Mouse (Mus musculus) embryonic stem cell, embryonic (primary cell): ENCODE data around the gene Nfkbie.

Experiments used
- CTCF ChIA-PET, 4 experiments: fragments of 300-600 bp in 2 of 4; fragments of 350-600 bp in 2 of 4; sonication (Branson Sonifier 250); formaldehyde crosslinking; loops; one replicate each; lab custom pipeline; 2022; ENCODE audit warnings: inconsistent platforms in 2 of 4; lab: Charles Lee
- POLR2A ChIA-PET, 4 experiments: fragments of 300-600 bp in 2 of 4; fragments of 350-600 bp in 2 of 4; sonication (Branson Sonifier 250); formaldehyde crosslinking; loops; one replicate each; lab custom pipeline; 2022; ENCODE audit warnings: antibody characterized with exemption in 4 of 4, inconsistent platforms in 1 of 4; lab: Charles Lee

The Nfkbie gene

DNA sequence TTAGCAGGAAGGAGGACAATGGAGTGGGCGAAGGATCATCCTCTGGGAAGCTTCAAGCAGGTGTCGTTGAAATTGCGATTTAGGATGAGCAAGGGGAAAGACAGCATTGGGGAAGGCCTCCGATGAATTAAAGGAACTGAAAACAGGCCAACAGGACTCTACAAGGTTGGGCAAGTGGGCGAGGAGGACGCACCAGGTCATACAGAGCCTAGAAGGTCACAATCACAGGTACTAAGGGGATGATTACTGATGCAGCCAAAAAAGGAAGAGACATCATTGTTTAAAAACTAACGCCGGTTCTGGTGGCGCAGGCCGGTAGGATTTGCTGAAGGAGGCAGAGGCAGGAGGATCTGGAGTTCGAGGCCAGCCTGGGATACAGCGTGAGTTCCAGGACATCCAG lies 7.7 kb downstream of the Nfkbie start:
- ChIA-PET CTCF (interaction anchor here (0.5 to 3.5 kb wide), 40 partner anchors 8 to 856 kb away, joined by 3 to 21 read pairs (median 5); partner anchors contain the start of genes Nfkbie (in 4 of the 4), Aars2 (in 2 of the 4), Spats1 (in 2 of the 4) and Hsp90ab1 (in 1 of the 4)), POLR2A (interaction anchor here (0.6 to 28.4 kb wide), 41 partner anchors 8 to 990 kb away, joined by 3 to 605 read pairs (median 4); partner anchors contain the start of genes Hsp90ab1 (in 4 of the 4), Aars2 (in 2 of the 4), Nfkbie (in 2 of the 4) and Cdc5l (in 1 of the 4))

DNA sequence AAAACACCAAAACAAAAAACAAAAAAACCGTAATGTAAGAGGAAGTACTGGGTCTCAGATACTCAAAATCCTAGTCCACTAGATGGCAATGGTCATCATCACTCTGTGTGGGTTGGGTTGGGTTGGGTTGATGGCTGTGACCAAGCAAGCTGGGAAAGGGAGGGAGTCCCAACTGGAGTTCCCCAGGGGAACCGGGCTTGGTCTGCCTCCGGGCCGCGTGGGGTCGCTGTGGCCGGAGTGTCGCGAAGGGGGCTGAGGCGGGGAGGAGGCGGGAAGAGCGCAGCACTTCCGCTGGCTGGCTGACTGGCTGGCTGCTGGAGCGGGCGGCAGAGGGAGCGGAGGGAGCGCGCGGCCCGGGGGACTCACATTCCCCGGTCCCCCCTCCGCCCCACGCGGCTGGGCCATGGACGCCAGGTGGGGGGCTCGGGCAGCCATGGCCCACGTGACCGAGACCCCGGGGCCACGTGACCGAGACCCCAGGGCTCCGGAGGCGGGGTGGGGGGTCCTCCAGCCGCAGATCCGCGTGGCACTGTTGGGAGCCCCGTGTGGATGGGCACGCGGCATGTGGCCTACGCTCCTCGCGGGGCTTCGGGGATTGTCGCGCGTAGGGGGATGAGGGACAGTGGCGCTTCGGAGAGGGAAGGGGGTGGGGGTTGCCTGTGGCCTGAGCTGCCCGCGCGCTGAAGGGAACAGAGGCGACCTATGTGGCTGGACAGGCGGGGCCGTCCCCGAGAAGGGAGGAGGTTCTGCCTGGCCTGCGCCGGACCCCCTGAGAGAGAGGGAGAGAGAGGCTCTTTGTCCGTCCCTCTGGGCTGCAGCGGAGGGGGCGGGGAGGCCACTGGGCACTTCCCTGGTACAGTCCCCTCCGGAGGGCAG lies 8.4 kb downstream of the Nfkbie start, which contains the start of gene Slc35b2:
Slc35b2 (plus strand) TSS at position 220 of the 876 bp plus-strand sequence.
- ChIA-PET CTCF (interaction anchor here (0.5 to 3.5 kb wide), 50 partner anchors 8 to 856 kb away, joined by 3 to 21 read pairs (median 5); partner anchors contain the start of genes Nfkbie (in 4 of the 4), Aars2 (in 2 of the 4), Spats1 (in 2 of the 4) and Hsp90ab1 (in 1 of the 4)), POLR2A (interaction anchor here (0.6 to 28.4 kb wide), 55 partner anchors 8 to 989 kb away, joined by 3 to 605 read pairs (median 4); partner anchors contain the start of genes Hsp90ab1 (in 4 of the 4), Aars2 (in 3 of the 4), Mymx (in 2 of the 4) and Nfkbie (in 2 of the 4))

DNA sequence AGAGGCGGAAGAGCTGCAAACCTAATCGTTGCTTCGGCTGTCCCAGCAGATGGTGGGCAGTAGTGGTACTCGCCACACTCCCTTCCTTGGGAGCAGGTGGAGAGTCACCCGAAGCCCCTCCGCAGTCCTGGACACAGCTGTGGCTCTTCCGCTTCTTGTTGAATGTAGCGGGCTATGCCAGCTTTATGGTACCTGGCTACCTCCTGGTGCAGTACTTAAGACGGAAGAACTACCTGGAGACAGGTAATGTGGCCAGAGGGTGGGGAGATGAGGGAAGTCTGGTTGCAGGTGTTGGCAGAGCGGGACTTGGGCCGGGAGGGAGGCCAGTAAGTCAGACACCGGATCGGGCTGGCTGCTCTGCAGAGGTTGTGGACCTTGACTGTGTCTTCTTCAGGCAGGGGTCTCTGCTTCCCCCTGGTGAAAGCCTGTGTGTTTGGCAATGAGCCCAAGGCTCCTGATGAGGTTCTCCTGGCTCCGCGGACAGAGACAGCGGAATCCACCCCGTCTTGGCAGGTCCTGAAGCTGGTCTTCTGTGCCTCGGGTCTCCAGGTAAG lies 9.1 kb downstream of the Nfkbie start:
- ChIA-PET CTCF (interaction anchor here (0.5 to 3.5 kb wide), 21 partner anchors 9 to 158 kb away, joined by 3 to 21 read pairs (median 6); partner anchors contain the start of genes Nfkbie (in 2 of the 4), Spats1 (in 2 of the 4) and Hsp90ab1 (in 1 of the 4)), POLR2A (interaction anchor here (0.6 to 28.4 kb wide), 44 partner anchors 8 to 131 kb away, joined by 3 to 605 read pairs (median 5); partner anchors contain the start of genes Hsp90ab1 (in 4 of the 4), Aars2 (in 3 of the 4), Mymx (in 2 of the 4) and Nfkbie (in 2 of the 4))

DNA sequence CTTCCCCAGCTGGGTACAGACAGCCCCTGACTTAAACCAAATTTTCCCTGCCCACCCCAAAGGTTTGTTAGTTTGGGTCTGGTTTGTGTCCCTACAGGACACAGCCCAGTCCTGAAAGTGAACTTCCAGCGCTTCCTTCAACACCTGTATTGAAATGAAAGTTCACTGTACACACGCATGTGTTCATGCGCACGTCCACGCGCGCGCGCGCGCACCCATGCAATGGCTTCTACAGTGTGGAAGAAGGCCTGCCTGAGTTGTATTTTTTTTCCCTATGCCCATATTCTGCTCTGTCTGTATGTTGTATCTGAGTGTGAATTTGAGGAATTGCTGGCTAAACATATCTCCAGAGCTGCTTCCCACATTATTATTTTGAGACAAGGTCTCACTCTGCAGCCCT lies 9.6 kb downstream of the Nfkbie start:
- ChIA-PET POLR2A (interaction anchor here (0.6 to 28.4 kb wide), 37 partner anchors 8 to 391 kb away, joined by 3 to 605 read pairs (median 9); partner anchors contain the start of genes Hsp90ab1 (in 3 of the 4), Aars2 (in 2 of the 4), Mymx (in 2 of the 4) and Nfkbie (in 2 of the 4)), CTCF (interaction anchor here in 3 of 4 experiments (0.5 to 2.6 kb wide), 8 partner anchors 9 to 158 kb away, joined by 3 to 21 read pairs (median 5); partner anchors contain the start of genes Hsp90ab1 (in 1 of the 3) and Nfkbie (in 1 of the 3))

DNA sequence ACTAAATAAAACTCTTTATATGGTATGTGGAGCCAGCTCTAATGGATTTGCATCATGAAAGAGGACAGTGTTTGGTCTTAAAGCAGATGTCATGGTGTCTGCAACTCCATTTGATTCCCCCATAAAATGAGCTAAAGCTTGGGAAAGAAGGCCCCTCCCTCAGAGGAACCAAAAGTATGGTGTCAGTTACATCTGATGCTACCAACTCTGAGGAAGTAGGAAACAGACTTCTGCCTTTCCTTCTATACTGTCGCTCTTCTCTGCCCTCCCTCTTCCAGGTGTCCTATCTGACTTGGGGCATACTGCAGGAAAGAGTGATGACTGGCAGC lies 10.5 kb downstream of the Nfkbie start:
- CTCF ChIA-PET, result interaction anchor here (0.8 to 2.1 kb wide), 12 partner anchors 13 to 151 kb away, joined by 3 to 8 read pairs (median 3); no protein-coding TSS in a partner anchor
- POLR2A ChIA-PET, result interaction anchor here (0.5 to 28.4 kb wide), 83 partner anchors 7 to 989 kb away, joined by 3 to 605 read pairs (median 4); partner anchors contain the start of genes Nfkbie (in 4 of the 4), Aars2 (in 3 of the 4), Capn11 (in 2 of the 4) and Cdc5l (in 2 of the 4)

DNA sequence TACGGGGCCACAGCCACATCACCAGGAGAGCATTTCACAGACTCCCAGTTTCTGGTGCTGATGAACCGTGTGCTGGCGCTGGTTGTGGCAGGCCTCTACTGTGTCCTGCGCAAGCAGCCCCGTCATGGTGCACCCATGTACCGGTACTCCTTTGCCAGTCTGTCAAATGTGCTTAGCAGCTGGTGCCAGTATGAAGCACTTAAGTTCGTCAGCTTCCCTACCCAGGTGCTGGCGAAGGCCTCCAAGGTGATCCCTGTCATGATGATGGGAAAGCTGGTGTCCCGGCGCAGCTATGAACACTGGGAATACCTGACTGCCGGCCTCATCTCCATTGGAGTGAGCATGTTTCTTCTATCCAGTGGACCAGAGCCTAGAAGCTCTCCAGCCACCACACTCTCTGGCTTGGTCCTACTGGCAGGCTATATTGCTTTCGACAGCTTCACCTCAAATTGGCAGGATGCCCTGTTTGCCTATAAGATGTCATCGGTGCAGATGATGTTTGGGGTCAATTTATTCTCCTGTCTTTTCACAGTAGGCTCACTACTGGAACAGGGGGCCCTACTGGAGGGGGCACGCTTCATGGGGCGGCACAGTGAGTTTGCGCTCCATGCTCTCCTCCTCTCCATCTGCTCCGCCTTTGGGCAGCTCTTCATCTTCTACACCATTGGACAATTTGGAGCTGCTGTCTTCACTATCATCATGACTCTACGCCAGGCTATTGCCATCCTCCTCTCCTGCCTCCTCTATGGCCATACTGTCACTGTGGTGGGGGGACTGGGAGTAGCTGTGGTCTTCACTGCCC lies 11.1 kb downstream of the Nfkbie start:
- CTCF ChIA-PET, result interaction anchor here (0.6 to 2.1 kb wide), 18 partner anchors 8 to 151 kb away, joined by 3 to 8 read pairs (median 3); partner anchors contain the start of gene Nfkbie (in 1 of the 4)

DNA sequence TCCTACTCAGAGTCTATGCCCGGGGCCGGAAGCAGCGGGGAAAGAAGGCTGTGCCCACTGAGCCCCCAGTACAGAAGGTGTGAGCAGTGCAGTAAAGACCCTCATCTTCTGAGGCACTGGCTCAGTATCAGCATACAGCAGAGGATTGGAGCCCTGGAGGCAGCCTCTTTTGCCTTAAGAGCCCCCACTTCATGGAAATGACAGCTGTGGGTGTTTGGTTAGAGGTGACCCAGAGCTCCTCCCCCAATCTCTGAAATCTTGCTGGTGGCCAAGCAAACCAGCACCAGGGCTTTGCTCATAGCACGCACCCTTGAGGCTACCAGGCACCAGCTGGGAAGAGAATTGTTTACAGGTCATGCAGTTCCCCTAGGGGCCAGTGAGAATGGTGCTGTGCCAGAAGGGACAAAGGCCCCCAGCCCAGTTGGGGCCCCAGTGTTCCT lies 11.7 kb downstream of the Nfkbie start:
- ChIA-PET POLR2A (interaction anchor here (0.7 to 28.4 kb wide), 73 partner anchors 9 to 988 kb away, joined by 3 to 605 read pairs (median 5); partner anchors contain the start of genes Aars2 (in 3 of the 4), Cdc5l (in 3 of the 4), Nfkbie (in 3 of the 4) and Mymx (in 2 of the 4)), CTCF (interaction anchor here (0.5 to 2.1 kb wide), 14 partner anchors 9 to 699 kb away, joined by 3 to 8 read pairs (median 4); partner anchors contain the start of gene Nfkbie (in 1 of the 4))

More for the DNA sequence above, 11.1 kb downstream of the Nfkbie start:
- POLR2A ChIA-PET, result interaction anchor here (0.6 to 28.4 kb wide), 96 partner anchors 7 to 989 kb away, joined by 3 to 605 read pairs (median 4); partner anchors contain the start of genes Nfkbie (in 4 of the 4), Aars2 (in 3 of the 4), Cdc5l (in 3 of the 4) and Capn11 (in 2 of the 4)

DNA sequence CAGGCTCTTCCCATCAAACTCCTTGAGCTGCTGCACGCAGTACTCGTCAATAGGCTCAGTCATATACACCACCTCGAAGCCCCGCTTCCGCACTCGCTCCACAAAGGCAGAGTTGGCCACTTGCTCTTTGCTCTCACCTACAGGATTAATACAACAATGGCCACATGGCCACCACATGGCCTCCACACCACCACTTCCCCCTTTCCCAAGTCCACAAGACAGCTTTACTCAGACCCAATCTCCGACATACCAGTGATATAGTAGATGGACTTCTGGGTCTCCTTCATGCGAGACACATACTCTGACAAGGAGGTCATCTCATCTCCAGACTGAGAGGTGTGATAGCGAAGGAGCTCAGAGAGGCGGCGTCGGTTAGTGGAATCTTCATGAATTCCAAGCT lies 13.5 kb downstream of the Nfkbie start:
- ChIA-PET POLR2A (interaction anchor here (0.6 to 28.4 kb wide), 48 partner anchors 8 to 1254 kb away, joined by 3 to 605 read pairs (median 5); partner anchors contain the start of genes Nfkbie (in 3 of the 4), Aars2 (in 2 of the 4), Mymx (in 2 of the 4) and Slc29a1 (in 2 of the 4)), CTCF (interaction anchor here in 3 of 4 experiments (0.7 to 2.0 kb wide), 5 partner anchors 10 to 87 kb away, joined by 3 to 6 read pairs (median 3); no protein-coding TSS in a partner anchor)

DNA sequence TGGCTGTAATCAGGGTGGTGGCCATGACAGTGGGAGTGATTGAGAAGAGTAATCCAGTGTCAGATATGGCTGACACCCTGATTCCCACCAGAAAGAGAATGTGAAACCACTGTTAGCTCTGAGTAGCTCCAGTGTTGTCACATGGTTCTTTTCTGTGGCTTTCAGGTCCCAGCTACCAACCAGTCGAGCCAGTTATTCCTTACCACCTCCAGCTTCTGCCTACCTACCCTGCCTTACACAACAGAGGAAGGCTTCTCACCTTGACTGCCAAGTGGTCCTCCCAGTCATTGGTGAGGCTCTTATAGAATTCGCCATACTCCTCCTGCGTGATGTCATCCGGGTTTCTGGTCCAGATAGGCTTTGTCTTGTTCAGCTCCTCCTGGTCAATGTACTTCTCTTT lies 14.5 kb downstream of the Nfkbie start:
- POLR2A ChIA-PET, result interaction anchor here in 3 of 4 experiments (0.6 to 28.4 kb wide), 40 partner anchors 8 to 512 kb away, joined by 3 to 605 read pairs (median 6); partner anchors contain the start of genes Aars2 (in 2 of the 3), Nfkbie (in 2 of the 3), Spats1 (in 2 of the 3) and Tmem151b (in 2 of the 3)
- CTCF ChIA-PET, result interaction anchor here in 2 of 4 experiments (0.7 to 2.0 kb wide), 4 partner anchors 10 to 107 kb away, joined by 3 to 6 read pairs (median 4); no protein-coding TSS in a partner anchor

DNA sequence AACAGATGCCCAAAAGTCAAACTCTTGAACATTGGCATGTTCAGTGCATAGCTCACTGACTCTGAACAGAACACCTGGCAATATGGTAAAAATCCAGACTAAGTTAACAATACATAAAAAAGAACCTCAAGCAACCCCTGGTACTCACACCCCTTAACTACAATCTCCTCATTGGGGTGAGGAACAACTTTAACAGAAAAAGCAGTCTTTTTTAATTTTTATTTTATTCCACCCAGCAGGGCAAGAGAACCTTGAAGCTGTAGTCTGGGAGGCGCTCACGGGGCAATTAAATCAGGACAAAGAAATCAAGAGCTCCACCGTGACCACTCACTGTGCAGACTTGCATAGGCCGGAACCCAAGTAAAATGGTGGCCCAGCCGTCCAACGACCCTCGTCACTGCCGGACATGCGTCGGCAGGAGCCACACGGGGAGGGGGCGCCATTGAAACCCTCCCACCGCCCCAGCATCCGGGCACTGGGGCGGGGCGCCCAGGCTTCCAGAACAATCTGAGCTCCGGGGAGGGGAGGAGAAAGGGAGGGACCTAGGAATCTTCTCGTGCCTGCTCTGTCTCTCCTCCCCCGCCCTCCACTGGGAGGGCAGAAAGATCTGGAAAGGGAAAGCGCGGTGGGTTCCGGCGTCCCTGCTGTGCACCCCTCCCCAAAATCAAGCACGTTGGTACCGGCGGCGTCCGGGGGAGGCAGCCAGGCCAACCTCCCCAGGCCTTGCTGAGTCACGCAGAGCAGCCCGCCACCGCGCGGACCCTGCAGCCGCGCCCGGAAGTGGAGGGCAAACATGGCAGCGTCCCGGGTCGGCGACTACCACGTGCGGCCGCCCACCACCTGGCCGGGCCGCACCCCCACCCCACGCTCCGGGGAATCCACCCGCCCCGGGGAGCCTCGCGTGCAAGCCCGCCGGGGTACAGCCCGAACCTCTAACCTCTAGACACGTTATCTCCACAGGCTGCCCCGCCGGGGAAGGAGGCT lies 16.9 kb downstream of the Nfkbie start:
- ChIA-PET CTCF (interaction anchor here in 3 of 4 experiments (0.5 to 4.0 kb wide), 16 partner anchors 9 to 109 kb away, joined by 3 to 45 read pairs (median 4); partner anchors contain the start of genes Aars2 (in 1 of the 3), Nfkbie (in 1 of the 3) and Slc35b2 (in 1 of the 3)), POLR2A (interaction anchor here (0.6 to 28.4 kb wide), 151 partner anchors 6 to 1756 kb away, joined by 3 to 605 read pairs (median 5); partner anchors contain the start of genes Aars2 (in 4 of the 4), Mymx (in 4 of the 4), Nfkbie (in 3 of the 4) and Slc35b2 (in 3 of the 4))

DNA sequence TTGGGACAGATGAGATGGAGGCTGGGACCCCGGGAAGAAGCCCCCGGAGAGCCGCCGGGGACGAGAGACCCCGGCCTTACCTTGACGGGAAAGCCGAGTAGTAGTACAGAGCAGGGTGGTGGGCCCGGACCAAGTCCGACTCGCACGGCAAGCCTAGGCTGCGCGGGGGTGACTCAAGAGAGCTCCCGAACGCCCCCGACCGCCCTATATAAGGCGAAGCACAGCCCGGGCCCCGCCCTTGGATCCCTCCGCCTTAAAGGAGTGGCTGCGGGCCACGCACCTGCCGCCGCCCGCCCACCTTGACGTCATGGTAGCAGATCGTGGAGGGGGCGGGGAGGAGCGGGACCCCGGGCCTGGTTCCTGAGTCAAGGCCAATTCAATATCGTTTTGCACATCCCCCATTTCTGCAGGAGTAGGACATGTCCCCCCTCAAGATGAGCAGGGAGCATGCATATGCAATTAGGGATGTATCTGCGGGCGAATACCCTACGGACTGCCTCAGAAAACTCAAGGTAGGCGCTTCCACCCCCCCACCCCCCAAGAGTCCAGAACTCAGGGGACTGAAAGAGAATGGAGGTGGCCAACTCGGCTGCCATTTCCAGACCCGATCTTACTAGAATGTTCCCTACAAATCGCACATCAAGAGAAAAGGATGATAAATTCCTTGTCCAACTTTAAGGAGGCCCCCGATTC lies 17.7 kb downstream of the Nfkbie start, which contains the start of gene Hsp90ab1:
Hsp90ab1 (minus strand) TSS at position 185 of the 693 bp plus-strand sequence.
- ChIA-PET CTCF (interaction anchor here (0.6 to 4.0 kb wide), 18 partner anchors 8 to 110 kb away, joined by 3 to 45 read pairs (median 4); partner anchors contain the start of genes Nfkbie (in 1 of the 4) and Slc35b2 (in 1 of the 4)), POLR2A (interaction anchor here (0.6 to 28.4 kb wide), 145 partner anchors 5 to 1107 kb away, joined by 3 to 605 read pairs (median 5); partner anchors contain the start of genes Aars2 (in 4 of the 4), Mymx (in 4 of the 4), Slc35b2 (in 4 of the 4) and Nfkbie (in 3 of the 4))

DNA sequence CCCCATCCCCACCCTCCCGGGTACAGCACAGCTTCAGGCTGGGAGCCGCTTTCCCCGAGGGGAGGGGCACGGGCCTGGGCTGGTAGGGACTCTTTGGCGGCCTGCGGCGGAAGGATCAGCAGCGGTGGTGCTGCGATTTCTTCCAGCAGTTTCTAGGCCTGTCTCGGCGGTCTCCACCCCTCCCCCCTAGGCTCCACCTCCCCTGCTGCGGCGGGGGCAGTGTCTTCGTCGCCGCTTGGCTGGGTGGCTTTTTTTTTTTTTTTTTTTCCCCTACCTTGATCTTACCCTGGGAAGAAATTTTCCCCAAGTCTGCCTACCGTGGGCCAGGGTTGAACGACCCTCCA lies 18.2 kb downstream of the Nfkbie start:
- CTCF ChIA-PET, result interaction anchor here (0.5 to 4.0 kb wide), 22 partner anchors 9 to 98 kb away, joined by 3 to 45 read pairs (median 4); partner anchors contain the start of genes Slc35b2 (in 2 of the 4), Aars2 (in 1 of the 4), Slc29a1 (in 1 of the 4) and Spats1 (in 1 of the 4)
- POLR2A ChIA-PET, result interaction anchor here (0.5 to 28.4 kb wide), 110 partner anchors 4 to 1885 kb away, joined by 3 to 605 read pairs (median 6); partner anchors contain the start of genes Aars2 (in 4 of the 4), Mymx (in 4 of the 4), Slc35b2 (in 4 of the 4) and Cdc5l (in 3 of the 4)
